Mouse (Mus musculus): ENCODE results near the gene Cyp2w1.

The Cyp2w1 gene

GRCm38 (mm10) chr5:139367884-139368458 lies 15.6 kb downstream of the Cyp2w1 start:
- DNase-seq, result no peak

- no peak for DNase-seq
Observed at GRCm38 (mm10) chr5:139368638-139369320, 16.4 kb downstream of the Cyp2w1 start.

- DNase-seq, result no peak
Observed at GRCm38 (mm10) chr5:139370336-139370735, 17.9 kb downstream of the Cyp2w1 start.

- no peak for DNase-seq
Observed at GRCm38 (mm10) chr5:139371118-139371517, 18.7 kb downstream of the Cyp2w1 start.

GRCm38 (mm10) chr5:139371631-139372401 lies 19.4 kb downstream of the Cyp2w1 start:
- DNase-seq, result peak; percentile 88

GRCm38 (mm10) chr5:139373126-139373525 lies 20.7 kb downstream of the Cyp2w1 start:
- no peak for DNase-seq

GRCm38 (mm10) chr5:139373889-139374444 lies 21.6 kb downstream of the Cyp2w1 start:
- no peak for DNase-seq

GRCm38 (mm10) chr5:139374841-139375240 lies 22.4 kb downstream of the Cyp2w1 start:
- DNase-seq, result no peak

- DNase-seq, result no peak
Observed at GRCm38 (mm10) chr5:139377468-139378270, 25.3 kb downstream of the Cyp2w1 start, which contains the start of gene Gpr146. Gene Gpr146, plus strand, starts transcription at chr5:139377697.

GRCm38 (mm10) chr5:139378271-139378556 lies 25.8 kb downstream of the Cyp2w1 start:
- no peak for DNase-seq

- no peak for DNase-seq
Observed at GRCm38 (mm10) chr5:139378986-139379629, 26.7 kb downstream of the Cyp2w1 start.

GRCm38 (mm10) chr5:139379771-139380384 lies 27.5 kb downstream of the Cyp2w1 start:
- no peak for DNase-seq

GRCm38 (mm10) chr5:139380385-139381248 lies 28.2 kb downstream of the Cyp2w1 start:
- DNase-seq, result peak; percentile 88

- DNase-seq, result no peak
Observed at GRCm38 (mm10) chr5:139381586-139382513, 29.4 kb downstream of the Cyp2w1 start.

GRCm38 (mm10) chr5:139382760-139383159 lies 30.3 kb downstream of the Cyp2w1 start:
- peak; percentile 61 for DNase-seq

GRCm38 (mm10) chr5:139383234-139383633 lies 30.8 kb downstream of the Cyp2w1 start:
- DNase-seq, result no peak

- no peak for DNase-seq
Observed at GRCm38 (mm10) chr5:139384531-139384930, 32.1 kb downstream of the Cyp2w1 start.

GRCm38 (mm10) chr5:139386047-139386446 lies 33.6 kb downstream of the Cyp2w1 start:
- DNase-seq, result no peak

- DNase-seq, result no peak
Observed at GRCm38 (mm10) chr5:139387329-139388194, 35.1 kb downstream of the Cyp2w1 start.
